ENCODE assay signal across 13 mouse cellular contexts in genomic region chr2:152824438-152825167, GRCm38 (mm10). TPM values are rescaled to one million over a fixed set of nuclear protein-coding genes. Genes with fewer than 3 reads are reported as not detected.
DNase-seq lines count a peak whose midpoint lies in the region; ATAC-seq and TF ChIP-seq lines count a peak whose summit lies in the region.
"Had no signal": no experiment of that assay in that cellular context is flagged by ENCODE, and none has a peak within 500 bp of the region (broad histone marks: within the 10 kb centered on the region; RNA-seq: fewer than 3 reads in every experiment).

No protein-coding gene starts in this region.

- no peak overlapping the region for H3K9ac ChIP-seq in heart, embryonic 15.5 days
- no peak overlapping the region for H3K9ac ChIP-seq in midbrain, embryonic 13.5 days (replicated peaks)
- no peak overlapping the region for H3K9ac ChIP-seq in intestine, embryonic 15.5 days
- no peak overlapping the region for H3K9ac ChIP-seq in forebrain, postnatal 0 days
- H3K9ac ChIP-seq: forebrain, embryonic 12.5 days; limb, embryonic 15.5 days had no signal

- no peak for DNase-seq in heart, adult 11 months
- DNase-seq in midbrain, embryonic 10.5 days (ENCODE audit: low spot score): no peak
- DNase-seq in gastrocnemius, adult 18-20 months (ENCODE audit: low spot score): no peak
- no peak for DNase-seq in forebrain, postnatal 0 days
- DNase-seq: adrenal gland, postnatal 14 days; gastrocnemius, postnatal 14 days had no signal

- H3K4me1 ChIP-seq in heart, embryonic 15.5 days (replicated peaks): peaks cover 72% of the 10 kb centered on the region
- H3K4me1 ChIP-seq in midbrain, embryonic 13.5 days (replicated peaks): peaks cover 92% of the 10 kb centered on the region
- H3K4me1 ChIP-seq in midbrain, embryonic 10.5 days: peaks cover 75% of the 10 kb centered on the region
- H3K4me1 ChIP-seq in intestine, embryonic 15.5 days (replicated peaks): peaks cover 58% of the 10 kb centered on the region
- H3K4me1 ChIP-seq in forebrain, postnatal 0 days (ENCODE audit: insufficient read depth): peaks cover 71% of the 10 kb centered on the region

- H3K27me3 ChIP-seq in heart, embryonic 15.5 days: no peaks in the 10 kb centered on the region
- H3K27me3 ChIP-seq in midbrain, embryonic 13.5 days: no peaks in the 10 kb centered on the region
- no peaks in the 10 kb centered on the region for H3K27me3 ChIP-seq in midbrain, embryonic 10.5 days (ENCODE audit: low read depth, poor library complexity, severe bottlenecking)
- H3K27me3 ChIP-seq in intestine, embryonic 15.5 days (replicated peaks): no peaks in the 10 kb centered on the region
- no peaks in the 10 kb centered on the region for H3K27me3 ChIP-seq in forebrain, postnatal 0 days (ENCODE audit: insufficient read depth, low read length)
- H3K27me3 ChIP-seq: forebrain, embryonic 12.5 days; limb, embryonic 15.5 days had no signal

- no peak for TF ChIP-seq CTCF in forebrain, postnatal 0 days (IDR thresholded peaks at IDR 0.05; ENCODE audit: low read depth)

- H3K27ac ChIP-seq in heart, embryonic 15.5 days: no peak overlapping the region
- H3K27ac ChIP-seq in midbrain, embryonic 13.5 days: no peak overlapping the region
- H3K27ac ChIP-seq in midbrain, embryonic 10.5 days (replicated peaks): no peak overlapping the region
- H3K27ac ChIP-seq in intestine, embryonic 15.5 days: no peak overlapping the region
- H3K27ac ChIP-seq in forebrain, postnatal 0 days (ENCODE audit: low read depth, low read length): no peak overlapping the region
- H3K27ac ChIP-seq: forebrain, embryonic 12.5 days; limb, embryonic 15.5 days; stomach, postnatal 0 days had no signal

- H3K4me3 ChIP-seq in heart, embryonic 15.5 days: no peak overlapping the region
- no peak overlapping the region for H3K4me3 ChIP-seq in midbrain, embryonic 13.5 days (replicated peaks)
- H3K4me3 ChIP-seq in midbrain, embryonic 10.5 days: no peak overlapping the region
- no peak overlapping the region for H3K4me3 ChIP-seq in intestine, embryonic 15.5 days (replicated peaks)
- no peak overlapping the region for H3K4me3 ChIP-seq in forebrain, postnatal 0 days (ENCODE audit: low read depth, low read length)
- H3K4me3 ChIP-seq: forebrain, embryonic 12.5 days; limb, embryonic 15.5 days had no signal

- peak overlapping the region; percentile 10; the same call in 1 of the 2 replicates for H3K4me2 ChIP-seq in heart, embryonic 15.5 days
- peak overlapping the region; percentile 9 for H3K4me2 ChIP-seq in midbrain, embryonic 13.5 days (replicated peaks)
- 0 out of 2 replicates have a peak overlapping the region, but pooled peaks have one; percentile 3 for H3K4me2 ChIP-seq in intestine, embryonic 15.5 days (replicated peaks)
- H3K4me2 ChIP-seq in forebrain, postnatal 0 days (ENCODE audit: low read depth): no peak overlapping the region
- H3K4me2 ChIP-seq: limb, embryonic 15.5 days had no signal

- no peaks in the 10 kb centered on the region for H3K9me3 ChIP-seq in heart, embryonic 15.5 days (replicated peaks)
- H3K9me3 ChIP-seq in midbrain, embryonic 13.5 days: no peaks in the 10 kb centered on the region
- no peaks in the 10 kb centered on the region for H3K9me3 ChIP-seq in midbrain, embryonic 10.5 days (replicated peaks)
- no peaks in the 10 kb centered on the region for H3K9me3 ChIP-seq in intestine, embryonic 15.5 days
- no peaks in the 10 kb centered on the region for H3K9me3 ChIP-seq in forebrain, postnatal 0 days (ENCODE audit: low read length)
- H3K9me3 ChIP-seq: forebrain, embryonic 12.5 days; limb, embryonic 15.5 days had no signal

- peaks cover 4% of the 10 kb centered on the region; the same call in 1 of the 2 replicates for H3K36me3 ChIP-seq in heart, embryonic 15.5 days
- peaks cover 24% of the 10 kb centered on the region for H3K36me3 ChIP-seq in midbrain, embryonic 13.5 days
- H3K36me3 ChIP-seq in midbrain, embryonic 10.5 days: peaks cover 84% of the 10 kb centered on the region
- H3K36me3 ChIP-seq in intestine, embryonic 15.5 days: 0 out of 2 replicates have a peak, but pooled peaks cover 4% of the 10 kb centered on the region
- H3K36me3 ChIP-seq in forebrain, postnatal 0 days (ENCODE audit: insufficient read depth): peaks cover 8% of the 10 kb centered on the region

- ATAC-seq in heart, embryonic 15.5 days (replicated peaks; ENCODE audit: insufficient number of reproducible peaks, insufficient read depth, low FRiP score, low read depth): no peak
- ATAC-seq in midbrain, embryonic 13.5 days: no peak
- no peak; the same call in 1 of the 2 replicates for ATAC-seq in intestine, embryonic 15.5 days
- ATAC-seq in megakaryocyte progenitor cell, adult 5-6 weeks (replicated peaks; ENCODE audit: poor library complexity): 0 out of 2 replicates have a peak, but pooled peaks have one; percentile 31
- no peak for ATAC-seq in forebrain, postnatal 0 days

- 69% methylated on average over 3 of the region's 3 CpGs for WGBS in heart, embryonic 15.5 days
- 81% methylated on average over 3 of the region's 3 CpGs for WGBS in midbrain, embryonic 13.5 days
- 76% methylated on average over 3 of the region's 3 CpGs for WGBS in midbrain, embryonic 10.5 days
- 73% methylated on average over 3 of the region's 3 CpGs for WGBS in intestine, embryonic 15.5 days
- 77% methylated on average over 3 of the region's 3 CpGs for WGBS in forebrain, postnatal 0 days

RNA-seq across cellular contexts. Expression of gene Bcl2l1, which starts 6.9 kb away (rescaled TPM):
- 69.5 and 80.7 TPM in 2 replicates for polyA plus RNA-seq in heart, embryonic 15.5 days (2015; fragmentation: Nextera tagmentation; extraction: Ambion mirVana)
- 190 and 195 TPM in 2 replicates for polyA plus RNA-seq in midbrain, embryonic 13.5 days (2015; fragmentation: Nextera tagmentation; extraction: Ambion mirVana)
- polyA plus RNA-seq in midbrain, embryonic 10.5 days (2016; fragmentation: Nextera tagmentation; extraction: Ambion mirVana): 107 and 128 TPM in 2 replicates
- 61.9 and 64.0 TPM in 2 replicates for polyA plus RNA-seq in intestine, embryonic 15.5 days (2015; fragmentation: Nextera tagmentation; extraction: Ambion mirVana)
- 8.1 and 10.2 TPM in 2 replicates for total RNA-seq in megakaryocyte progenitor cell, adult 5-6 weeks (2015)
- total RNA-seq in megakaryocyte progenitor cell, adult 5-6 weeks (2017): 13.5 and 18.4 TPM in 2 replicates
- 10 to 100 TPM; 20.6 to 30.6 TPM for total RNA-seq in gastrocnemius, adult 18-20 months (2021)
- 152 and 157 TPM in 2 replicates for total RNA-seq in forebrain, postnatal 0 days (2014; rRNA removed)
- 173 and 175 TPM in 2 replicates for polyA plus RNA-seq in forebrain, postnatal 0 days (2015; fragmentation: Nextera tagmentation; extraction: Ambion mirVana)

RNA-seq across cellular contexts. Expression of gene Tpx2, which starts 23.2 kb away (rescaled TPM):
- 47.3 and 49.9 TPM in 2 replicates for polyA plus RNA-seq in heart, embryonic 15.5 days (2015; fragmentation: Nextera tagmentation; extraction: Ambion mirVana)
- 38.7 and 46.4 TPM in 2 replicates for polyA plus RNA-seq in midbrain, embryonic 13.5 days (2015; fragmentation: Nextera tagmentation; extraction: Ambion mirVana)
- 153 TPM in 2 replicates for polyA plus RNA-seq in midbrain, embryonic 10.5 days (2016; fragmentation: Nextera tagmentation; extraction: Ambion mirVana)
- polyA plus RNA-seq in intestine, embryonic 15.5 days (2015; fragmentation: Nextera tagmentation; extraction: Ambion mirVana): 60.1 and 67.6 TPM in 2 replicates
- 104 and 111 TPM in 2 replicates for total RNA-seq in megakaryocyte progenitor cell, adult 5-6 weeks (2015)
- 112 and 114 TPM in 2 replicates for total RNA-seq in megakaryocyte progenitor cell, adult 5-6 weeks (2017)
- 1 to 10 TPM; 1.6 to 5.3 TPM for total RNA-seq in gastrocnemius, adult 18-20 months (2021)
- 10.5 and 22.5 TPM in 2 replicates for total RNA-seq in forebrain, postnatal 0 days (2014; rRNA removed)
- polyA plus RNA-seq in forebrain, postnatal 0 days (2015; fragmentation: Nextera tagmentation; extraction: Ambion mirVana): 11.0 and 11.2 TPM in 2 replicates
